Mouse (Mus musculus) midbrain, embryonic 14.5 days (tissue): ENCODE data around the gene Pmm1. TPM values are rescaled to one million over a fixed set of nuclear protein-coding genes. Genes with fewer than 3 reads are reported as not detected.

ENCODE experiments used
- ATAC-seq: fragments of 200-750 bp; cut with Nextera tagmentation; 2 replicates; pipeline ENCODE4 v1.8.0; 2017; ENCODE audit warnings: moderate number of reproducible peaks, moderate library complexity; ENCODE audit not compliant: low FRiP score, low TSS enrichment
- DNase-seq: peaks from one replicate; pipeline ENCODE4 v3.0.0-alpha.2; 2015
- H3K27ac ChIP-seq: fragments of 300-500 bp; sonication (generic); replicated peaks from 2 replicates; pipeline ENCODE4 v1.5.1; 2014; ENCODE audit warnings: mild to moderate bottlenecking, low read depth, low read length, moderate library complexity
- H3K27me3 ChIP-seq: fragments of 300-500 bp; sonication (generic); 2 replicates; pipeline ENCODE4 v1.6.1; 2014; ENCODE audit warnings: low read length, control low read depth, mixed read lengths; ENCODE audit not compliant: control insufficient read depth, insufficient read depth
- H3K36me3 ChIP-seq: fragments of 300-500 bp; sonication (generic); 2 replicates; pipeline ENCODE4 v1.6.1; 2014; ENCODE audit warnings: low read length, control low read depth; ENCODE audit not compliant: control insufficient read depth, insufficient read depth
- H3K4me1 ChIP-seq: fragments of 300-500 bp; sonication (generic); 2 replicates; pipeline ENCODE4 v1.6.1; 2014; ENCODE audit warnings: mild to moderate bottlenecking, antibody characterized with exemption, low read length, control low read depth; ENCODE audit not compliant: control insufficient read depth, insufficient read depth
- H3K4me2 ChIP-seq: fragments of 300-500 bp; sonication (generic); 2 replicates; pipeline ENCODE4 v1.6.1; 2014; ENCODE audit warnings: mild to moderate bottlenecking, low read length, moderate library complexity
- H3K4me3 ChIP-seq: fragments of 300-500 bp; sonication (generic); replicated peaks from 2 replicates; pipeline ENCODE4 v1.5.1; 2014; ENCODE audit warnings: low read depth, low read length
- H3K9ac ChIP-seq: fragments of 300-500 bp; sonication (generic); replicated peaks from 2 replicates; pipeline ENCODE4 v1.6.1; 2014; ENCODE audit warnings: mild to moderate bottlenecking, low read length, moderate library complexity
- H3K9me3 ChIP-seq: fragments of 300-500 bp; sonication (generic); 2 replicates; pipeline ENCODE4 v1.6.1; 2016; ENCODE audit warnings: low read length, control low read depth, mixed read lengths; ENCODE audit not compliant: control insufficient read depth
- WGBS: fragments of 180-500 bp; shearing (Covaris S2); extraction: QIAGEN DNeasy Blood & Tissue Kit; methylation state at CpG from one replicate; pipeline ENCODE4 v1.1.7; 2014; 5-methylcytosine and 5-hydroxymethylcytosine counted together
- polyA plus RNA-seq: library from polyadenylated mRNA; unstranded; fragments of >200 nt; fragmentation: Nextera tagmentation; extraction: Ambion mirVana; gene quantifications from 2 replicates; pipeline ENCODE4 v1.2.1, GENCODE M21; 2014

Gene Pmm1
- 67.1 and 94.5 TPM in 2 replicates for polyA plus RNA-seq

GRCm38 (mm10) chr15:81960171-81961077, at the start of gene Pmm1:
Pmm1 (minus strand) TSS chr15:81960930.
- under 1% methylated on average over 76 of the region's 77 CpGs for WGBS
- no peaks in the 10 kb centered on the region for H3K4me1 ChIP-seq
- ATAC-seq (peak; percentile 96), DNase-seq (peak; percentile 99)
- H3K9ac ChIP-seq = peak within 1 kb of the TSS; percentile 70
- H3K9me3 ChIP-seq = no peaks in the 10 kb centered on the region
- H3K36me3 ChIP-seq = peaks cover 2% of the 10 kb centered on the region
- H3K4me2 ChIP-seq = peak within 1 kb of the TSS; percentile 95
- peak within 1 kb of the TSS; percentile 89 for H3K27ac ChIP-seq
- no peaks in the 10 kb centered on the region for H3K27me3 ChIP-seq
- H3K4me3 ChIP-seq = peak within 1 kb of the TSS; percentile 59

- DNase-seq = no peak
- H3K27me3 ChIP-seq = no peaks in the 10 kb centered on the region
- no peak overlapping the region for H3K4me3 ChIP-seq
- no peak for ATAC-seq
- H3K9ac ChIP-seq = no peak overlapping the region
- H3K27ac ChIP-seq = no peak overlapping the region
- 90% methylated on average over 8 of the region's 8 CpGs for WGBS
- H3K36me3 ChIP-seq = peaks cover 33% of the 10 kb centered on the region
- H3K9me3 ChIP-seq = no peaks in the 10 kb centered on the region
- H3K4me1 ChIP-seq = no peaks in the 10 kb centered on the region
- no peak overlapping the region for H3K4me2 ChIP-seq
Measured at GRCm38 (mm10) chr15:82004257-82004656, 43.5 kb upstream of the Pmm1 start.

- H3K4me1 ChIP-seq = no peaks in the 10 kb centered on the region
- no peak overlapping the region for H3K9ac ChIP-seq
- H3K4me2 ChIP-seq = no peak overlapping the region
- H3K27me3 ChIP-seq = no peaks in the 10 kb centered on the region
- WGBS = 93% methylated on average over 6 of the region's 6 CpGs
- ATAC-seq (no peak), DNase-seq (no peak)
- no peaks in the 10 kb centered on the region for H3K9me3 ChIP-seq
- H3K36me3 ChIP-seq = peaks cover 62% of the 10 kb centered on the region
- H3K27ac ChIP-seq = no peak overlapping the region
- no peak overlapping the region for H3K4me3 ChIP-seq
Measured at GRCm38 (mm10) chr15:81993992-81994391, 33.3 kb upstream of the Pmm1 start.

- H3K27ac ChIP-seq = no peak overlapping the region
- H3K4me1 ChIP-seq = 0 out of 2 replicates have a peak, but pooled peaks cover 3% of the 10 kb centered on the region
- 58% methylated on average over 7 of the region's 7 CpGs for WGBS
- H3K36me3 ChIP-seq = peaks cover 29% of the 10 kb centered on the region
- ATAC-seq (no peak), DNase-seq (no peak)
- H3K9me3 ChIP-seq = no peaks in the 10 kb centered on the region
- H3K9ac ChIP-seq = no peak overlapping the region
- no peaks in the 10 kb centered on the region for H3K27me3 ChIP-seq
- H3K4me2 ChIP-seq = no peak overlapping the region
- H3K4me3 ChIP-seq = no peak overlapping the region
Measured at GRCm38 (mm10) chr15:81990549-81990948, 29.8 kb upstream of the Pmm1 start.

- Histone ChIP-seq H3K4me3 (no peak overlapping the region), H3K36me3 (peaks cover 18% of the 10 kb centered on the region), H3K4me2 (no peak overlapping the region), H3K27ac (no peak overlapping the region), H3K4me1 (0 out of 2 replicates have a peak, but pooled peaks cover 10% of the 10 kb centered on the region), H3K9me3 (no peaks in the 10 kb centered on the region), H3K9ac (no peak overlapping the region), H3K27me3 (no peaks in the 10 kb centered on the region)
- WGBS = 43% methylated on average over 11 of the region's 11 CpGs
- ATAC-seq (peak; percentile 66; the same call in 1 of the 2 replicates), DNase-seq (peak; percentile 94)
Measured at GRCm38 (mm10) chr15:81989371-81990062, 28.8 kb upstream of the Pmm1 start.

- ATAC-seq (no peak), DNase-seq (no peak)
- Histone ChIP-seq H3K9me3 (no peaks in the 10 kb centered on the region), H3K4me3 (no peak within 1 kb of the TSS), H3K27me3 (no peaks in the 10 kb centered on the region), H3K4me1 (0 out of 2 replicates have a peak, but pooled peaks cover 10% of the 10 kb centered on the region), H3K36me3 (0 out of 2 replicates have a peak, but pooled peaks cover 2% of the 10 kb centered on the region), H3K9ac (no peak within 1 kb of the TSS), H3K27ac (no peak within 1 kb of the TSS), H3K4me2 (no peak within 1 kb of the TSS)
- 85% methylated on average over 3 of the region's 3 CpGs for WGBS
Measured at GRCm38 (mm10) chr15:81987646-81988045, 26.9 kb upstream of the Pmm1 start, which contains the start of gene Xrcc6. Xrcc6 (plus strand) TSS chr15:81987835.

GRCm38 (mm10) chr15:81985267-81986161, 24.8 kb upstream of the Pmm1 start:
- H3K9me3 ChIP-seq = no peaks in the 10 kb centered on the region
- 0 out of 2 replicates have a peak overlapping the region, but pooled peaks have one; percentile 2 for H3K27ac ChIP-seq
- no peak for ATAC-seq

GRCm38 (mm10) chr15:81982173-81982572, 21.4 kb upstream of the Pmm1 start:
- WGBS = 61% methylated on average over 1 of the region's 1 CpGs
- ATAC-seq (no peak), DNase-seq (no peak)
- Histone ChIP-seq H3K4me3 (no peak overlapping the region), H3K4me2 (no peak overlapping the region), H3K27ac (no peak overlapping the region), H3K27me3 (no peaks in the 10 kb centered on the region), H3K4me1 (0 out of 2 replicates have a peak, but pooled peaks cover 10% of the 10 kb centered on the region), H3K9ac (no peak overlapping the region), H3K9me3 (no peaks in the 10 kb centered on the region), H3K36me3 (no peaks in the 10 kb centered on the region)

More at GRCm38 (mm10) chr15:81985267-81986161, 24.8 kb upstream of the Pmm1 start:
- peak; percentile 41 for DNase-seq
- Histone ChIP-seq H3K36me3 (no peaks in the 10 kb centered on the region), H3K4me1 (0 out of 2 replicates have a peak, but pooled peaks cover 10% of the 10 kb centered on the region), H3K4me3 (no peak overlapping the region), H3K9ac (no peak overlapping the region), H3K4me2 (no peak overlapping the region), H3K27me3 (no peaks in the 10 kb centered on the region)
- 61% methylated on average over 2 of the region's 2 CpGs for WGBS
